Mouse (Mus musculus) kidney, adult 2 months (tissue): ENCODE results near the gene Emc9. TPM values are rescaled to one million over a fixed set of nuclear protein-coding genes. Genes with fewer than 3 reads are reported as not detected.

Source experiments
- DNase-seq: peaks from one replicate; pipeline ENCODE4 v3.0.0; 2021
- H3K27ac ChIP-seq: fragments of 200-500 bp; 2 replicates; pipeline ENCODE4 v1.5.1; 2012; ENCODE audit warnings: low read depth, low read length, control low read depth, inconsistent platforms; ENCODE audit not compliant: insufficient read depth
- H3K27me3 ChIP-seq: fragments of 200-500 bp; replicated peaks from 2 replicates; pipeline ENCODE4 v1.6.1; 2012; ENCODE audit warnings: mild to moderate bottlenecking, moderate library complexity, low read length, inconsistent platforms; ENCODE audit not compliant: control insufficient read depth, insufficient read depth
- H3K36me3 ChIP-seq: fragments of 200-500 bp; 2 replicates; pipeline ENCODE4 v1.6.1; 2012; ENCODE audit warnings: mild to moderate bottlenecking, moderate library complexity, low read length, inconsistent platforms; ENCODE audit not compliant: control insufficient read depth, insufficient read depth
- H3K4me1 ChIP-seq: fragments of 200-500 bp; 2 replicates; pipeline ENCODE4 v1.6.1; 2011; ENCODE audit warnings: low read length; ENCODE audit not compliant: control insufficient read depth, insufficient read depth
- H3K4me3 ChIP-seq: fragments of 200-500 bp; 2 replicates; pipeline ENCODE4 v1.5.1; 2011; ENCODE audit warnings: mild to moderate bottlenecking, low read depth, low read length, control low read depth; ENCODE audit not compliant: insufficient read depth
- CTCF ChIP-seq: fragments of 200-500 bp; conservative IDR thresholded peaks from 2 replicates; pipeline ENCODE4 v1.5.1; 2011; ENCODE audit warnings: low read depth, mild to moderate bottlenecking, control low read depth, low read length, moderate library complexity, mixed read lengths; ENCODE audit not compliant: insufficient read depth, insufficient read length
- POLR2A ChIP-seq: fragments of 200-500 bp; IDR thresholded peaks from one replicate; pipeline ENCODE4 v1.6.1; 2011; ENCODE audit warnings: low read depth, low read length, control low read depth
- WGBS: fragments of 180-500 bp; shearing (Covaris S2); methylation state at CpG from one replicate; pipeline ENCODE4 v1.1.7; 2018; 5-methylcytosine and 5-hydroxymethylcytosine counted together
- polyA plus RNA-seq: library from polyadenylated mRNA; depleted of rRNA; stranded (reverse); fragments of >200 nt; gene quantifications from 2 replicates; pipeline ENCODE4 v1.2.3, GENCODE M21; 2012

Gene Emc9
- polyA plus RNA-seq, 1 experiment: 21.9 TPM

DNA sequence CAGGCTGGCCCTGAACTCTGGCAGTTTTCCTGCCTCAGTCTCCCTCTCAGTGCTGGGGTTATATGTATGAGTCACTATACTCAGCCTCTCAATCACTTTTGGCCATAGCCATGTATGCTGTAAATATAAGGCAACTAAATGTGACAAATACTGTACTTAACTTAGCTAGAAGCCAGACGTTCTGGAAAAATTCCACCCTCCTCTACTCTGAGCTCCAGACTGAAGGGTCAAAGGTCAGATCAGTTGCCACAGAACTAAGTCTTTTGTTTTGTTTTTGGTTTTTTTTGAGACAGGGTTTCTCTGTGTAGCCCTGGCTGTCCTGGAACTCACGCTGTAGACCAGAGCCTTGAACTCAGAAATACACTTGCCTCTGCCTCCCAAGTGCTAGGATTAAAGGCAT, 30.8 kb upstream of the Emc9 start:
- DNase-seq: peak; percentile 26

DNA sequence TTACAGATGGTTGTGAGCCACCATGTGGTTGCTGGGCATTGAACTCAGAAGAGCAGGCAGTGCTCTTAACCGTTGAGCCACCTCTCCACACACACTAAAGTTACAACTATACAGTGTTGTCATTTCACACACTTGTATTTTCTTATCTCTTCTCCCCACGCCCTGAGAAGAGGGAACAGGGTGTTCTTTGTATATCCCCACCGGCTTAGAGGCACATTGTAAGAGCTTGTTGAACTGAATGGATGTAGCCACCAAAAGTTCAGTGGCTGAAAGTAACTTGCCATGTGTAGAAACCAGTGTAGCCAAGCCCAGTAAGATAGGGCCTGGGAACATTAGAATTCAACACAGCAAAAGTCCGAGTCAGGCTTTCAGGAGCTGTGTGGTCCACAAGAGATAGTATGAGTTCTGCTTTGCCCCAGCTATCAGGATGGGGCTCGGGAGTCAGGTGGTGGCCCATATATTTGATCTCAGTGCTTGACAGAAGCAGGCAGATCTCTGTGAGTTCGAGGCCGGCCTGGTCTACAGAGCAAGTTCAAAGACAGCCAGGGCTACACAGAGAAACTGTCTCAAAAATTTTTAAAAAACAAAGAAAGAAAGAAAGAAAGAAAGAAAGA, 29.6 kb upstream of the Emc9 start:
- H3K4me1 ChIP-seq: peaks cover 11% of the 10 kb centered on the region; the same call in 1 of the 2 replicates
- no peaks in the 10 kb centered on the region for H3K36me3 ChIP-seq
- 92% methylated on average over 7 of the region's 7 CpGs for WGBS
- H3K27ac ChIP-seq: no peak overlapping the region
- no peak overlapping the region for H3K4me3 ChIP-seq
- TF ChIP-seq CTCF (no peak), POLR2A (no peak)
- H3K27me3 ChIP-seq: no peaks in the 10 kb centered on the region
- no peak for DNase-seq

More for the DNA sequence above, 30.8 kb upstream of the Emc9 start:
- Histone ChIP-seq H3K36me3 (no peaks in the 10 kb centered on the region), H3K4me3 (no peak overlapping the region), H3K27me3 (no peaks in the 10 kb centered on the region), H3K4me1 (peaks cover 11% of the 10 kb centered on the region; the same call in 1 of the 2 replicates), H3K27ac (no peak overlapping the region)
- 49% methylated on average over 2 of the region's 2 CpGs for WGBS
- TF ChIP-seq POLR2A (no peak), CTCF (no peak)

DNA sequence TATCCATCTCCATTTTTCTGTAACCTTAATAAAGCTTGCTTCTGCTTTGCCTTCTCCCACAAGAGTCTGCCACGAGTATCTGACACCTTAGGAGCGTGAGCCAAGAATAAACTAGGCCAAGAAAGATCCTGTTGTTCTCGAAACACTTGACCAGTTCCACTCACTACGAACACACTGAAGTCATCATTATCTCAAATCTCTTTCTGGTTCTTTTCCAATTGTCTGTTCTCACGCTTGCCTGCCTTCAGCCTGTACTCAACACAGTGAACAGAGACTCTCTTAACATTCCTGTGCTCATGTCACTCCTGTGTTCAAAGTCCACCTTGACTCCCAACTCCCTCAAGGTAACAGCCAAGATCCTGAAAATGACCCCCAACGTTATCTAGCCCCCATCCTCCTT, 28.2 kb upstream of the Emc9 start:
- WGBS: 37% methylated on average over 6 of the region's 6 CpGs
- Histone ChIP-seq H3K36me3 (peaks cover 5% of the 10 kb centered on the region), H3K27me3 (no peaks in the 10 kb centered on the region), H3K4me1 (peaks cover 11% of the 10 kb centered on the region; the same call in 1 of the 2 replicates), H3K27ac (no peak overlapping the region), H3K4me3 (no peak overlapping the region)
- peak; percentile 71 for DNase-seq
- TF ChIP-seq CTCF (no peak), POLR2A (no peak)

DNA sequence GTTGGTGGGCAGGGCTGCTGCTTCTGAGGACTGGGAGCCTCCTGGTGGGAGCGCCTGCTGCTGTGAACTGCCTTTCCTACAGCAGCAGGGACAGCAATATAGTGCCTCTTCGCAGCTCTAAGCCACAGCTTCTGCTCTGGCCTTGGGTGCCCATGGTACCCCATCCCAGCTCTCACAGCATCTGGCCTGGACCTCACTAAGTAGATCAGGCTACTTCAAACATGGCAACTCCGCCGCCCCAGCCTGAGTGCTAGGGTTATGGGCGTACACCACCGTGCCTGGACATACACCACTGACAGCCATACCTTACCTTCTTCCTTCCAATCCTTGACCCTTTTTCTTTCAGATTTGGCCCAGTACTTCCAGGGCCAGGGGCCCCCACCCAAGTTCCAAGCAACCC, 23.2 kb upstream of the Emc9 start:
- no peak overlapping the region for H3K27ac ChIP-seq
- no peaks in the 10 kb centered on the region for H3K27me3 ChIP-seq
- no peak for DNase-seq
- peaks cover 14% of the 10 kb centered on the region; the same call in 1 of the 2 replicates for H3K4me1 ChIP-seq
- WGBS: 96% methylated on average over 6 of the region's 6 CpGs
- no peak overlapping the region for H3K4me3 ChIP-seq
- TF ChIP-seq POLR2A (no peak), CTCF (no peak)
- peaks cover 9% of the 10 kb centered on the region for H3K36me3 ChIP-seq

DNA sequence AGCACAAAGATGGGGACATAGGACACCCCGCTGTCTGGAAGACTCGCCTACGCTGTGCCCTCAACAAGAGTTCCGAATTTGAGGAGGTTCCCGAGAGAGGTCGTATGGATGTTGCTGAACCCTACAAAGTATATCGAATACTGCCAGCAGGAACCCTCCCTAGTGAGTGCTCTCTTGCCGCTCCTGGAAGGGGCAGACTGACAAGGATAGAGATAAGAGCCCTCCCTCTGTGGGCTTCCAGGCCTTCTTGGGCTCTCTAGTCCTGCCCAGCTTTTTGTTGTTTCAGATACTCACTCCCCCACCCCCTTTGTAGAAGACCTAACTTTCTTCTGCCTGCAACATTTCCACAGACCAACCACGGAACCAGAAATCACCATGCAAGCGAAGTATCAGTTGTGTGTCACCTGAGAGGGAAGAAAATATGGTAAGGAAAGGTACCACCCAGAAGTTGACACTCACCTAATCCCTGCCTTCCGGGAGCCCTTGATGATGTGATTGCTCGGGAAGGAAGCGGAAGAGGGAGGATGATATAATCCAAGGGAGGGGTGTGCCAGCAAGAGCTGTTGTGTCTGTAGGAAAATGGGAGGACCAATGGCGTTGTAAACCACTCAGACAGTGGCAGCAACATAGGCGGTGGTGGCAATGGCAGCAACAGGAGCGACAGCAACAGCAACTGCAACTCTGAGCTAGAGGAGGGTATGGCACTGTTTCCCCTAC, 20.8 kb upstream of the Emc9 start:
- H3K27me3 ChIP-seq: no peaks in the 10 kb centered on the region
- H3K36me3 ChIP-seq: peaks cover 10% of the 10 kb centered on the region
- H3K4me3 ChIP-seq: no peak overlapping the region
- peaks cover 6% of the 10 kb centered on the region; the same call in 1 of the 2 replicates for H3K4me1 ChIP-seq
- no peak overlapping the region for H3K27ac ChIP-seq
- DNase-seq: no peak
- 91% methylated on average over 16 of the region's 16 CpGs for WGBS
- no peak for TF ChIP-seq CTCF
- no peak for TF ChIP-seq POLR2A

DNA sequence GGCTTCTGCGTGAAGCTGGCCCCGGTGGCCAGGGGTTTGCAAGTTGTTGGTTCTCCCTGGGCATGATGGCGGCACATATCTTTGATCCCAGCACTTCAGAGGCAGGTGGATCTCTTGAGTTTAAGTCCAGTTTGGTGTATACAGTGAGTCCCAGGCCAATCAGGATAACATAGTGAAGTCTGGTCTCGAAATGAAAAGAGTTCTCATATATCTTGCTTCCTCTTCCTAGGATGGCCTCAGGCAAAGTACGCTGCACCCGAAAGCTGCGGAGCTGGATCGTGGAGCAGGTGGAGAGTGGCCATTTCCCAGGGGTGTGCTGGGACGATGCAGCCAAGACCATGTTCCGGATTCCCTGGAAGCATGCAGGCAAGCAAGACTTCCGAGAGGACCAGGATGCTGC, 19.7 kb upstream of the Emc9 start:
- no peak for DNase-seq
- TF ChIP-seq POLR2A (no peak), CTCF (no peak)
- Histone ChIP-seq H3K27me3 (no peaks in the 10 kb centered on the region), H3K4me1 (peaks cover 6% of the 10 kb centered on the region; the same call in 1 of the 2 replicates), H3K36me3 (peaks cover 10% of the 10 kb centered on the region), H3K27ac (peak overlapping the region; percentile 69), H3K4me3 (peak overlapping the region; percentile 37)
- 75% methylated on average over 11 of the region's 11 CpGs for WGBS
